Mouse (Mus musculus) heart, postnatal 36 days (tissue): Measurements from ENCODE around the gene Kank1. TPM values are rescaled to one million over a fixed set of nuclear protein-coding genes. Genes with fewer than 3 reads are reported as not detected.

ENCODE experiments used
- DNase-seq, 2 experiments: peaks; one replicate each; pipeline ENCODE4 v3.0.0; 2021 to 2022
- intact Hi-C: fragments of 180-260 bp; cut with DNase I; formaldehyde crosslinking; loops from one replicate; pipeline ENCODE4 v1.15.1; 2025
- total RNA-seq, 2 experiments: library from RNA; stranded (reverse); gene quantifications; 2 replicates each; pipeline ENCODE4 v1.2.3; 2021

Gene Kank1
- 10 to 100 TPM; 38.6 to 44.7 TPM for total RNA-seq

GRCm38 (mm10) chr19:25236596-25237491, at the start of gene Kank1:
TSS of gene Kank1 (plus strand) at chr19:25236975.
- intact Hi-C loops: loop anchor here (1.0 to 5.0 kb wide), 2 partner anchors 95 to 105 kb away; no protein-coding TSS in a partner anchor
- peak; percentile 65 to 76 for DNase-seq

GRCm38 (mm10) chr19:25187681-25188080, 49.1 kb upstream of the Kank1 start:
- intact Hi-C loops: no loop called here
- no peak for DNase-seq

- DNase-seq: no peak
- intact Hi-C loops: no loop called here
Observed at GRCm38 (mm10) chr19:25193751-25194150, 43.0 kb upstream of the Kank1 start.

- no peak for DNase-seq
- intact Hi-C loops: no loop called here
Observed at GRCm38 (mm10) chr19:25200081-25200860, 36.5 kb upstream of the Kank1 start.

GRCm38 (mm10) chr19:25203077-25203476, 33.7 kb upstream of the Kank1 start:
- intact Hi-C loops: no loop called here
- no peak for DNase-seq

GRCm38 (mm10) chr19:25206969-25207368, 29.8 kb upstream of the Kank1 start:
- intact Hi-C loops: no loop called here

GRCm38 (mm10) chr19:25207731-25208361, 28.9 kb upstream of the Kank1 start:
- peak; percentile 26 to 35 for DNase-seq
- intact Hi-C loops: no loop called here

More at GRCm38 (mm10) chr19:25206969-25207368, 29.8 kb upstream of the Kank1 start:
- no peak for DNase-seq

- DNase-seq: no peak
- intact Hi-C loops: no loop called here
Observed at GRCm38 (mm10) chr19:25208596-25209110, 28.1 kb upstream of the Kank1 start.

- intact Hi-C loops: no loop called here
- no peak for DNase-seq
Observed at GRCm38 (mm10) chr19:25220611-25221010, 16.2 kb upstream of the Kank1 start.

GRCm38 (mm10) chr19:25221964-25222640, 14.7 kb upstream of the Kank1 start:
- DNase-seq: no peak
- intact Hi-C loops: no loop called here

GRCm38 (mm10) chr19:25230058-25230974, 6.5 kb upstream of the Kank1 start:
- intact Hi-C loops: no loop called here

GRCm38 (mm10) chr19:25230975-25231334, 5.8 kb upstream of the Kank1 start:
- no peak for DNase-seq

More at GRCm38 (mm10) chr19:25230058-25230974, 6.5 kb upstream of the Kank1 start:
- DNase-seq: no peak

GRCm38 (mm10) chr19:25232032-25232431, 4.7 kb upstream of the Kank1 start:
- no peak for DNase-seq
- intact Hi-C loops: no loop called here

More at GRCm38 (mm10) chr19:25230975-25231334, 5.8 kb upstream of the Kank1 start:
- intact Hi-C loops: no loop called here

- intact Hi-C loops: loop anchor here (5.0 kb wide), 1 partner anchor 95 kb away; no protein-coding TSS in a partner anchor
- DNase-seq: peak; percentile 43 to 59
Observed at GRCm38 (mm10) chr19:25237492-25238040, 791 bp downstream of the Kank1 start.

GRCm38 (mm10) chr19:25238121-25238520, 1.3 kb downstream of the Kank1 start:
- DNase-seq: no peak
- intact Hi-C loops: loop anchor here (5.0 kb wide), 1 partner anchor 94 kb away; no protein-coding TSS in a partner anchor

GRCm38 (mm10) chr19:25243566-25243965, 6.8 kb downstream of the Kank1 start:
- DNase-seq: no peak
- intact Hi-C loops: no loop called here

- intact Hi-C loops: no loop called here
- no peak for DNase-seq
Observed at GRCm38 (mm10) chr19:25246062-25246461, 9.3 kb downstream of the Kank1 start.

- DNase-seq: no peak
- intact Hi-C loops: no loop called here
Observed at GRCm38 (mm10) chr19:25247858-25248552, 11.2 kb downstream of the Kank1 start.
